Mouse (Mus musculus) limb, embryonic 11.5 days (tissue): ENCODE results near the gene Zswim8. TPM values are rescaled to one million over a fixed set of nuclear protein-coding genes. Genes with fewer than 3 reads are reported as not detected.

ENCODE experiments used
- ATAC-seq: fragments of 200-750 bp; cut with Nextera tagmentation; 2 replicates; pipeline ENCODE4 v1.8.0; 2017; ENCODE audit warnings: low read depth; ENCODE audit not compliant: insufficient number of reproducible peaks, low FRiP score, low TSS enrichment
- DNase-seq: peaks from one replicate; pipeline ENCODE4 v3.0.0-alpha.2; 2015; ENCODE audit warnings: low spot score
- H3K27ac ChIP-seq: fragments of 300-500 bp; sonication (generic); replicated peaks from 2 replicates; pipeline ENCODE4 v1.5.1; 2014; ENCODE audit warnings: low read depth, mild to moderate bottlenecking, low read length
- H3K27me3 ChIP-seq: fragments of 300-500 bp; sonication (generic); 2 replicates; pipeline ENCODE4 v1.6.1; 2014; ENCODE audit warnings: mild to moderate bottlenecking, low read length, mixed read lengths; ENCODE audit not compliant: control insufficient read depth, insufficient read depth
- H3K36me3 ChIP-seq: fragments of 300-500 bp; sonication (generic); 2 replicates; pipeline ENCODE4 v1.6.1; 2014; ENCODE audit warnings: mild to moderate bottlenecking, low read length, moderate library complexity, mixed read lengths; ENCODE audit not compliant: control insufficient read depth, insufficient read depth
- H3K4me1 ChIP-seq: fragments of 300-500 bp; sonication (generic); 2 replicates; pipeline ENCODE4 v1.6.1; 2014; ENCODE audit warnings: low read length, mixed read lengths; ENCODE audit not compliant: control insufficient read depth, insufficient read depth
- H3K4me2 ChIP-seq: fragments of 300-500 bp; sonication (generic); 2 replicates; pipeline ENCODE4 v1.6.1; 2014; ENCODE audit warnings: low read depth, mild to moderate bottlenecking, moderate library complexity; ENCODE audit not compliant: severe bottlenecking
- H3K4me3 ChIP-seq: fragments of 300-500 bp; sonication (generic); 2 replicates; pipeline ENCODE4 v1.5.1; 2014; ENCODE audit warnings: low read depth, low read length
- H3K9ac ChIP-seq: fragments of 300-500 bp; sonication (generic); 2 replicates; pipeline ENCODE4 v1.6.1; 2014; ENCODE audit warnings: mild to moderate bottlenecking, low read length
- H3K9me3 ChIP-seq: fragments of 300-500 bp; sonication (generic); 2 replicates; pipeline ENCODE4 v1.6.1; 2016; ENCODE audit warnings: low read length; ENCODE audit not compliant: control insufficient read depth
- WGBS: fragments of 180-500 bp; shearing (Covaris S2); extraction: QIAGEN DNeasy Blood & Tissue Kit; methylation state at CpG from one replicate; pipeline ENCODE4 v1.1.7; 2014; 5-methylcytosine and 5-hydroxymethylcytosine counted together
- polyA plus RNA-seq: library from polyadenylated mRNA; unstranded; fragments of >200 nt; fragmentation: Nextera tagmentation; extraction: Ambion mirVana; gene quantifications from 2 replicates; pipeline ENCODE4 v1.2.1, GENCODE M21; 2014

Gene Zswim8
- polyA plus RNA-seq, 1 experiment from 2014 or later, result 28.0 TPM

DNA sequence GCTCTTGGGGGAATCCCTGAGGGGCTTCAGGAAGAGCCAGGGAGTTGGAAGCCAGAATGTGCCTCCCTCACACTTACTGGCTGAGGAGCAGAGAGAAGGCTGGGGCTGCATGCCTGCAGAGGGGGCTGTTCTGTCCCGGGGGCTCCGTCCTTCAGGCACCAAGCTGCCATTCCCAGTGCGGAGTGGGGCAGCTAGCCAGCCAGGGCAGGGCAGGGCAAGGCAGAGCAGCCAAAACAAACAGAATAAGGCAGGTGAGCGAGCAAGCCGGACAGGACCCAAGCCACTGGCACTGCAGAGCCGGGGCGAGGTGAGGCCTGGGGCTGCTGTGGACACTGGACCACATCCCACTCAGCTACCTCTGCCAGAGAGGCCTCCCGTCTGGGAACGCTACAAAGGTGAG is 33.9 kb downstream of the Zswim8 start:
- Histone ChIP-seq H3K9me3 (no peaks in the 10 kb centered on the region), H3K36me3 (peaks cover 10% of the 10 kb centered on the region), H3K27me3 (no peaks in the 10 kb centered on the region), H3K4me1 (no peaks in the 10 kb centered on the region), H3K9ac (no peak overlapping the region), H3K4me3 (no peak overlapping the region), H3K27ac (no peak overlapping the region), H3K4me2 (no peak overlapping the region)
- ATAC-seq (no peak), DNase-seq (no peak)
- 93% methylated on average over 9 of the region's 9 CpGs for WGBS

DNA sequence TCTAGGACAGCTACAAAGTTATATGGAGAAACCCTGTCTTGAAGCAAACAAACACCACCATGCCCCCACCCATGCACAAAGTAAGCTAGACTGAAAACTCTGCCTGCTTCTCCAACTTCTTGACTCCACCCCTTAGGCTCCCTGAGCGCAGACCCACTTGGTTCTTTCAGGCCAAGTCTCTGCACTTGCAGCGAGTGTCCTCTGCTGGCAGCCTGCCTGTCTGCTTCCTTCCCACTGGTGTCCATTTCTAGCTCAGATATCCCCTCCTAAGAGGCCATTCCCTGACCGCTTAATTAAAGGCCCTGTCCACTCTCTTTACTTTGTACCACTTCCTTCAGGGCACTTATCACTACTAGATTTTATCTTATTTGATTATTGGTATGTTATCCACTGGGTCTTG is 36.3 kb downstream of the Zswim8 start:
- H3K27ac ChIP-seq, result no peak overlapping the region
- H3K9me3 ChIP-seq, result no peaks in the 10 kb centered on the region
- no peak overlapping the region for H3K9ac ChIP-seq
- ATAC-seq, result no peak
- H3K27me3 ChIP-seq, result no peaks in the 10 kb centered on the region
- DNase-seq, result no peak
- no peak overlapping the region for H3K4me2 ChIP-seq
- H3K4me3 ChIP-seq, result no peak overlapping the region
- no peaks in the 10 kb centered on the region for H3K4me1 ChIP-seq
- 85% methylated on average over 3 of the region's 3 CpGs for WGBS
- H3K36me3 ChIP-seq, result peaks cover 6% of the 10 kb centered on the region

DNA sequence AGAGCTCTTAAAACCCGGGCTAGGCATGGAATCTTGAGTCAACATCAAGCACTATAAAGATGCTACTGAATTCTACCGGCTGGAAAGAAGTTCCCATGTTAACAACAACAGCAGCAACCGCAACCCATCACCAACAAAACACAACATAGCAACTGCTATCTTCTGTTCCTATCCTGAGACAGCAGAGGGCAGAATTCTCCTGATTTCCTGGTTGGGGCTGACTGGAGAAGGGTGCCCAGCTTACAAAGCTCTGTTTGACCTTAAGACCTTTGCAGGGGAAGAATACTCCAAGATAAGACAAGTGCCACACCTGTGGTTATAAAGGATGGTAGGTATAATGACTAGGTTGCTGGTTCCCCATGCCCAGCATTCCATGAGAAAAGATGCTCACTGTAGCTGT is 39.6 kb downstream of the Zswim8 start:
- Histone ChIP-seq H3K4me2 (no peak overlapping the region), H3K27ac (no peak overlapping the region), H3K9me3 (no peaks in the 10 kb centered on the region), H3K4me1 (no peaks in the 10 kb centered on the region), H3K27me3 (no peaks in the 10 kb centered on the region), H3K36me3 (peaks cover 2% of the 10 kb centered on the region), H3K9ac (no peak overlapping the region), H3K4me3 (no peak overlapping the region)
- WGBS, result 92% methylated on average over 3 of the region's 3 CpGs
- ATAC-seq (no peak), DNase-seq (no peak)

DNA sequence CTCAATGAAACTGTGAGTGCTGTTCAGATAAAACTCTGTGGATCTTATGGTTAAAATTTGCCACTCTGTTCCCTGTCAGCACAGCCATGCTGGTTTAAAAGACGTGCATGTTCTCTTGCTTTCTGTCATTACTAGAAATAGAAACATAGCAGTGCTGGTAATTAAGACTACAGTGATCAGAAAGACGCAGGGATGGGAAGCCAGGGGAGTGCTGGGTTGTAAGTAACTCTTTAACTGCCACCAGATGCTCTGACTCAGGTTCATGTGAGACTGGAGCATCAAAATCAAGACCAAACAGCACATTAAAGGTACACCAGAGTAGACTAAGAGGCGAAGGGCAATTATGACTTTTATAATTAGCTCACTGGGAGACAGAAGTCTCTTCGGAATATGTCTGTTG is 41.0 kb downstream of the Zswim8 start:
- H3K4me2 ChIP-seq, result no peak overlapping the region
- ATAC-seq, result no peak
- H3K27ac ChIP-seq, result no peak overlapping the region
- no peak overlapping the region for H3K9ac ChIP-seq
- no peak for DNase-seq
- no peak overlapping the region for H3K4me3 ChIP-seq
- WGBS, result 42% methylated on average over 4 of the region's 4 CpGs
- no peaks in the 10 kb centered on the region for H3K4me1 ChIP-seq
- no peaks in the 10 kb centered on the region for H3K9me3 ChIP-seq
- H3K36me3 ChIP-seq, result peaks cover 2% of the 10 kb centered on the region
- no peaks in the 10 kb centered on the region for H3K27me3 ChIP-seq

DNA sequence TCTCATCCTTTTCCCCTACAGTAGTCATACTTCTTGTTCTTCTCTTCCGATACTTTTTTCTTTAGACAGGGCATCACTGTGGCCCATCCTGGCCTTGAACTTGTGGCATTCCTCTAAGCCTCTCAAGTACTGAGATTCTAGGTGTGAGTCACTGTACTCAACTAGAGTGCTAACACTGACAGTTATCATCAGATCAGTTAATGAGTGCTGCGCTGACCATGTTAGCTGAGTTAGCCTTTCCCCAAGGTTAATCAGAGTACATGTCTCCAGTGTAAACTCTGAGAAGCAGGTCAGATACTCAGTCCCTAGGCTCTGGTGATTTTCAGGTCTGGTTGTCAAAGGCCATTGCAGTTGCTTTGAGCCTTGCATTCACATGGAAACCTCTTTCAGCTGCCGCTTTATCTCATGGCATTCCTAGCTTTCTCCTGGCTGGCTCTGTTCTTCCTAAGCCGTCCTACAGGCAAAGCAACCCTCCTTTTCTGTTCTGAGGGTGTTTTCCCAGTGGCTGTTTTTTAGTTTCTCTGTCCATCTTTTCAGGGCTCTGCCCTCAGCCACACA is 42.2 kb downstream of the Zswim8 start:
- WGBS, result 91% methylated on average over 4 of the region's 4 CpGs
- DNase-seq (no peak), ATAC-seq (no peak)
- H3K4me1 ChIP-seq, result no peaks in the 10 kb centered on the region
- no peak overlapping the region for H3K27ac ChIP-seq
- no peaks in the 10 kb centered on the region for H3K9me3 ChIP-seq
- H3K4me3 ChIP-seq, result no peak overlapping the region
- H3K27me3 ChIP-seq, result no peaks in the 10 kb centered on the region
- H3K36me3 ChIP-seq, result no peaks in the 10 kb centered on the region; the same call in 1 of the 2 replicates
- H3K9ac ChIP-seq, result no peak overlapping the region
- no peak overlapping the region for H3K4me2 ChIP-seq

DNA sequence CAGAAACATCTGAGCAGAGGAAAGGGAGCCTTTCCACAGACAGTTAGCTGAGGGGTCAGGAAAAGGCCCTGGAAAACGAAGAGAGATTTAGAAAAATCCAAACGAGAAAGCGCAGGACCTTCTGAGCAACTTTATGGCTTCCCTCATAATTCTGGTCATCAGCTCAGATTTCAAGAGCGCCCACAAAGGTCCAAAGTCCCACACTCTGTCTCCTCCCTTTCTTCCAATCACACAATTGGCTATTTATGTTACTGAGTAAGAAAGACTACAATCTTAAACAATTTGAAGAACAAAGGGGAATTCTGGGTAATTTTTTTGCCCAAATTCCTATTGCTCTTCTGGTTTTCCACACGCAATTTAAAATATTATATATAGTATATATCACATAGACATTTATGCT is 43.2 kb downstream of the Zswim8 start:
- no peak overlapping the region for H3K4me2 ChIP-seq
- H3K4me3 ChIP-seq, result no peak overlapping the region
- H3K36me3 ChIP-seq, result peaks cover 3% of the 10 kb centered on the region
- H3K27ac ChIP-seq, result no peak overlapping the region
- no peaks in the 10 kb centered on the region for H3K27me3 ChIP-seq
- 71% methylated on average over 5 of the region's 5 CpGs for WGBS
- H3K4me1 ChIP-seq, result no peaks in the 10 kb centered on the region
- DNase-seq (no peak), ATAC-seq (no peak)
- H3K9ac ChIP-seq, result no peak overlapping the region
- H3K9me3 ChIP-seq, result no peaks in the 10 kb centered on the region

DNA sequence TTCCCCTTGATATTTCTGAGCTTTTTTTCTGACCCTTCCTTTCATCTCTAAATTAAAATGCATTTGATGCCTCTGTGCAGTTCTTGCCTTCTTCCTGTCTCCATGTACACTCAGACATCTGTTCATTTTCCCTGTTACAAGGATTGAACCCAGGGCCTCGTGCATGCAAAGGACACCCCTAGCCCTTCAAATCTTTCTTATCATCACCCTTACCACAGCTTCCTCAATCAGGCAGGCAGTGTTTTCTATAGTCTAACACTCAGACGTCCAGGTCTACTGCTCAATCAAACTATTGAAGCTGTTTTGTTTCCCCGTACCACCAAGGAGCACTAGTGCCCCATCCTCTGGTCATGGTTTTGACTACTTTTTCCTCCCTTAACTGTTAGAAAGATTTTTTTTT is 46.4 kb downstream of the Zswim8 start:
- H3K4me3 ChIP-seq, result no peak overlapping the region
- H3K4me2 ChIP-seq, result no peak overlapping the region
- peaks cover 21% of the 10 kb centered on the region for H3K36me3 ChIP-seq
- ATAC-seq (no peak), DNase-seq (no peak)
- H3K4me1 ChIP-seq, result no peaks in the 10 kb centered on the region
- H3K9ac ChIP-seq, result no peak overlapping the region
- H3K27ac ChIP-seq, result no peak overlapping the region
- no peaks in the 10 kb centered on the region for H3K9me3 ChIP-seq
- no peaks in the 10 kb centered on the region for H3K27me3 ChIP-seq
- WGBS, result 84% methylated on average over 3 of the region's 3 CpGs

DNA sequence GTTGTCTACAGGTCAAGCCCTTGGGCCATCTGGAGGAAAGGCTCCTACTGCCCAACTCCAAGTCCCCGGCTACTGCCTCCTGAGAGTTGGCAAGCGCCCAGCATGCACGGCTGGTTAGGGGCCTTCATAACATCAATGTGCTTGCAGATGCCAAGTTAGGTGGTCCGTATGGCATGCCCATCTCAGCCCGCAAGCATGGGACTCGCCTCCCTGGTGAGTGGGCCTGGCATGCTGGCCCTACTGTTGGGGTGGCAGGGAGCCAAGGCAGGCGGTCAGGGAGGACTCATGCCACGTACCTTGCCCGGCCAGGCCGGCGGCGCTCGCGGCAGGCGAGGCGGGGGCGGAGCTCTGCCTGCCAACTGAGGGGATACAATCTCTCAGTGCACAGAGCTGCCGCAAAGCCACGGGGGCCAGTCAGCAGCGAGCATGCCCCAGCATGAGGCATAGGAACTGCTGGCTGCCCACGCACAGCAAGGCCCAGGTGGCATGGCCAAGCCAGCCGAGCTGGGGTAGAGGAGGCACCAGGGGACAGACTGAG is 50.1 kb downstream of the Zswim8 start:
- Histone ChIP-seq H3K4me2 (no peak overlapping the region), H3K27me3 (no peaks in the 10 kb centered on the region), H3K4me3 (no peak overlapping the region), H3K9ac (no peak overlapping the region), H3K4me1 (no peaks in the 10 kb centered on the region), H3K27ac (no peak overlapping the region), H3K36me3 (peaks cover 32% of the 10 kb centered on the region), H3K9me3 (no peaks in the 10 kb centered on the region)
- no peak for ATAC-seq
- no peak for DNase-seq
- 94% methylated on average over 22 of the region's 22 CpGs for WGBS
